Mouse (Mus musculus): ENCODE results near the gene Gpat3. TPM values are rescaled to one million over a fixed set of nuclear protein-coding genes. Genes with fewer than 3 reads are reported as not detected.

Gpat3 gene
- polyA plus RNA-seq, 1 experiment from 2014 or later: 0.90 TPM

GRCm38 (mm10) chr5:100908478-100908877 lies 63.0 kb downstream of the Gpat3 start:
- Histone ChIP-seq H3K27ac (replicated peaks) (no peak overlapping the region), H3K4me3 (no peak overlapping the region), H3K9me3 (no peaks in the 10 kb centered on the region), H3K27me3 (replicated peaks; ENCODE audit: low read depth, poor library complexity, severe bottlenecking) (no peaks in the 10 kb centered on the region), H3K36me3 (replicated peaks) (no peaks in the 10 kb centered on the region), H3K4me1 (no peaks in the 10 kb centered on the region)
- no peak for DNase-seq (ENCODE audit: low spot score)
- WGBS: 90% methylated on average over 7 of the region's 7 CpGs

- Histone ChIP-seq H3K27me3 (replicated peaks; ENCODE audit: low read depth, poor library complexity, severe bottlenecking) (no peaks in the 10 kb centered on the region), H3K4me3 (no peak overlapping the region), H3K36me3 (replicated peaks) (no peaks in the 10 kb centered on the region), H3K9me3 (no peaks in the 10 kb centered on the region), H3K27ac (replicated peaks) (no peak overlapping the region), H3K4me1 (no peaks in the 10 kb centered on the region)
- no peak for DNase-seq (ENCODE audit: low spot score)
- 92% methylated on average over 10 of the region's 10 CpGs for WGBS
These were observed 63.4 kb downstream of the Gpat3 start for GRCm38 (mm10) chr5:100908901-100909300.

- H3K27ac ChIP-seq (replicated peaks): no peak overlapping the region
- H3K9me3 ChIP-seq: no peaks in the 10 kb centered on the region
- H3K4me3 ChIP-seq: no peak overlapping the region
- no peaks in the 10 kb centered on the region for H3K36me3 ChIP-seq (replicated peaks)
- DNase-seq (ENCODE audit: low spot score): no peak
- H3K4me1 ChIP-seq: no peaks in the 10 kb centered on the region
- 87% methylated on average over 11 of the region's 11 CpGs for WGBS
- no peaks in the 10 kb centered on the region for H3K27me3 ChIP-seq (replicated peaks; ENCODE audit: low read depth, poor library complexity, severe bottlenecking)
These were observed 64.2 kb downstream of the Gpat3 start for GRCm38 (mm10) chr5:100909691-100910090.

- no peak for DNase-seq (ENCODE audit: low spot score)
- H3K9me3 ChIP-seq: no peaks in the 10 kb centered on the region
- H3K4me1 ChIP-seq: no peaks in the 10 kb centered on the region
- no peak overlapping the region for H3K27ac ChIP-seq (replicated peaks)
- no peaks in the 10 kb centered on the region for H3K36me3 ChIP-seq (replicated peaks)
- 0 out of 2 replicates have a peak, but pooled peaks cover 7% of the 10 kb centered on the region for H3K27me3 ChIP-seq (replicated peaks; ENCODE audit: low read depth, poor library complexity, severe bottlenecking)
- WGBS: 75% methylated on average over 19 of the region's 19 CpGs
- no peak overlapping the region for H3K4me3 ChIP-seq
These were observed 66.1 kb downstream of the Gpat3 start for GRCm38 (mm10) chr5:100911502-100912097.

GRCm38 (mm10) chr5:100912366-100912765 lies 66.9 kb downstream of the Gpat3 start:
- no peak for DNase-seq (ENCODE audit: low spot score)
- 87% methylated on average over 7 of the region's 7 CpGs for WGBS
- Histone ChIP-seq H3K27ac (replicated peaks) (no peak overlapping the region), H3K4me3 (no peak overlapping the region), H3K36me3 (replicated peaks) (no peaks in the 10 kb centered on the region), H3K9me3 (no peaks in the 10 kb centered on the region), H3K4me1 (no peaks in the 10 kb centered on the region), H3K27me3 (replicated peaks; ENCODE audit: low read depth, poor library complexity, severe bottlenecking) (0 out of 2 replicates have a peak, but pooled peaks cover 10% of the 10 kb centered on the region)

- Histone ChIP-seq H3K36me3 (replicated peaks) (no peaks in the 10 kb centered on the region), H3K27ac (replicated peaks) (no peak overlapping the region), H3K4me3 (no peak overlapping the region), H3K4me1 (no peaks in the 10 kb centered on the region), H3K9me3 (no peaks in the 10 kb centered on the region), H3K27me3 (replicated peaks; ENCODE audit: low read depth, poor library complexity, severe bottlenecking) (0 out of 2 replicates have a peak, but pooled peaks cover 10% of the 10 kb centered on the region)
- DNase-seq (ENCODE audit: low spot score): no peak
- WGBS: 70% methylated on average over 9 of the region's 9 CpGs
These were observed 67.8 kb downstream of the Gpat3 start for GRCm38 (mm10) chr5:100913274-100913673.

- Histone ChIP-seq H3K36me3 (replicated peaks) (no peaks in the 10 kb centered on the region), H3K27me3 (replicated peaks; ENCODE audit: low read depth, poor library complexity, severe bottlenecking) (peaks cover 15% of the 10 kb centered on the region; the same call in 1 of the 2 replicates), H3K4me3 (no peak overlapping the region), H3K27ac (replicated peaks) (no peak overlapping the region), H3K4me1 (no peaks in the 10 kb centered on the region), H3K9me3 (no peaks in the 10 kb centered on the region)
- peak; percentile 59 for DNase-seq (ENCODE audit: low spot score)
- WGBS: 20% methylated on average over 7 of the region's 7 CpGs
These were observed 69.5 kb downstream of the Gpat3 start for GRCm38 (mm10) chr5:100914989-100915388.

GRCm38 (mm10) chr5:100915411-100915810 lies 69.9 kb downstream of the Gpat3 start:
- WGBS: 50% methylated on average over 5 of the region's 5 CpGs
- Histone ChIP-seq H3K36me3 (replicated peaks) (no peaks in the 10 kb centered on the region), H3K4me3 (no peak overlapping the region), H3K9me3 (no peaks in the 10 kb centered on the region), H3K27ac (replicated peaks) (no peak overlapping the region), H3K4me1 (no peaks in the 10 kb centered on the region), H3K27me3 (replicated peaks; ENCODE audit: low read depth, poor library complexity, severe bottlenecking) (peaks cover 20% of the 10 kb centered on the region)
- no peak for DNase-seq (ENCODE audit: low spot score)

- no peak overlapping the region for H3K27ac ChIP-seq (replicated peaks)
- H3K4me1 ChIP-seq: no peaks in the 10 kb centered on the region
- no peaks in the 10 kb centered on the region for H3K9me3 ChIP-seq
- no peak for DNase-seq (ENCODE audit: low spot score)
- 77% methylated on average over 8 of the region's 8 CpGs for WGBS
- H3K4me3 ChIP-seq: no peak overlapping the region
- H3K36me3 ChIP-seq (replicated peaks): no peaks in the 10 kb centered on the region
- H3K27me3 ChIP-seq (replicated peaks; ENCODE audit: low read depth, poor library complexity, severe bottlenecking): peaks cover 25% of the 10 kb centered on the region
These were observed 70.9 kb downstream of the Gpat3 start for GRCm38 (mm10) chr5:100916416-100916815.

- Histone ChIP-seq H3K27me3 (replicated peaks; ENCODE audit: low read depth, poor library complexity, severe bottlenecking) (peaks cover 25% of the 10 kb centered on the region), H3K27ac (replicated peaks) (no peak overlapping the region), H3K9me3 (no peaks in the 10 kb centered on the region), H3K4me3 (no peak overlapping the region), H3K4me1 (no peaks in the 10 kb centered on the region), H3K36me3 (replicated peaks) (no peaks in the 10 kb centered on the region)
- WGBS: 24% methylated on average over 15 of the region's 15 CpGs
- peak; percentile 80 for DNase-seq (ENCODE audit: low spot score)
These were observed 71.8 kb downstream of the Gpat3 start for GRCm38 (mm10) chr5:100917252-100917774.

- DNase-seq (ENCODE audit: low spot score): peak; percentile 49
- 25% methylated on average over 9 of the region's 9 CpGs for WGBS
- no peaks in the 10 kb centered on the region for H3K36me3 ChIP-seq (replicated peaks)
These were observed 73.6 kb downstream of the Gpat3 start for GRCm38 (mm10) chr5:100919069-100919468.

GRCm38 (mm10) chr5:100929698-100930097 lies 84.2 kb downstream of the Gpat3 start:
- Histone ChIP-seq H3K9me3 (no peaks in the 10 kb centered on the region), H3K36me3 (replicated peaks) (no peaks in the 10 kb centered on the region), H3K4me1 (no peaks in the 10 kb centered on the region), H3K4me3 (no peak overlapping the region), H3K27ac (replicated peaks) (no peak overlapping the region), H3K27me3 (replicated peaks; ENCODE audit: low read depth, poor library complexity, severe bottlenecking) (no peaks in the 10 kb centered on the region)
- DNase-seq (ENCODE audit: low spot score): no peak
- WGBS: 81% methylated on average over 2 of the region's 2 CpGs

More at GRCm38 (mm10) chr5:100919069-100919468, 73.6 kb downstream of the Gpat3 start:
- Histone ChIP-seq H3K27me3 (replicated peaks; ENCODE audit: low read depth, poor library complexity, severe bottlenecking) (peaks cover 25% of the 10 kb centered on the region), H3K9me3 (no peaks in the 10 kb centered on the region), H3K4me1 (no peaks in the 10 kb centered on the region), H3K4me3 (no peak overlapping the region), H3K27ac (replicated peaks) (no peak overlapping the region)

- WGBS: 73% methylated on average over 11 of the region's 11 CpGs
- no peaks in the 10 kb centered on the region for H3K36me3 ChIP-seq (replicated peaks)
These were observed 98.2 kb downstream of the Gpat3 start for GRCm38 (mm10) chr5:100943716-100944115.

More at GRCm38 (mm10) chr5:100943716-100944115, 98.2 kb downstream of the Gpat3 start:
- no peaks in the 10 kb centered on the region for H3K9me3 ChIP-seq
- no peaks in the 10 kb centered on the region for H3K4me1 ChIP-seq
- no peak overlapping the region for H3K27ac ChIP-seq (replicated peaks)
- H3K27me3 ChIP-seq (replicated peaks; ENCODE audit: low read depth, poor library complexity, severe bottlenecking): no peaks in the 10 kb centered on the region
- no peak overlapping the region for H3K4me3 ChIP-seq
- no peak for DNase-seq (ENCODE audit: low spot score)
